Mouse (Mus musculus) heart, adult 8-10 months (tissue): ENCODE measurements around the gene Hmgn1. TPM values are rescaled to one million over a fixed set of nuclear protein-coding genes. Genes with fewer than 3 reads are reported as not detected.

Experiments used
- total RNA-seq, 4 experiments: library from RNA; stranded (reverse); gene quantifications; 2 replicates each; pipeline ENCODE4 v1.2.4; 2022

The Hmgn1 gene
- total RNA-seq, 4 experiments from 2014 or later, result 40.6 to 57.8 (median 43.0) TPM

Other genes starting within 250 kb of the Hmgn1 start
- 10 to 100 TPM; 23.4 to 27.1 (median 25.1) TPM for gene Psmg1, start 136.8 kb downstream of the Hmgn1 start, total RNA-seq
- gene Brwd1, start 45.2 kb downstream of the Hmgn1 start, total RNA-seq, result 10 to 100 TPM; 78.6 to 92.3 (median 84.7) TPM
- gene Wrb, start 17.7 kb upstream of the Hmgn1 start, total RNA-seq, result 10 to 100 TPM; 13.6 to 17.6 (median 15.9) TPM
- gene Lca5l, start 64.5 kb upstream of the Hmgn1 start, total RNA-seq, result under 1 TPM; 0.19 to 0.60 (median 0.29) TPM
- gene Sh3bgr, start 72.7 kb upstream of the Hmgn1 start, total RNA-seq, result 100 to 1,000 TPM; 279 to 382 (median 369) TPM
- not detected for gene B3galt5, start 108.1 kb upstream of the Hmgn1 start, total RNA-seq